Mouse (Mus musculus): ENCODE measurements around the gene Krtap5-1. TPM values are rescaled to one million over a fixed set of nuclear protein-coding genes. Genes with fewer than 3 reads are reported as not detected.
A peak's percentile ranks its signal among the peaks of the same experiment; 100 is the strongest.
"Not testable (repeated sequence)": the region's sequence is repeated elsewhere in the genome, so short reads cannot be mapped to it uniquely, and the experiment has no call there.

Gene Krtap5-1
- polyA plus RNA-seq, 1 experiment from 2014 or later, result not detected

- not testable (repeated sequence) for H3K9ac ChIP-seq (ENCODE audit: low read depth, low read length); H3K27me3 ChIP-seq (ENCODE audit: insufficient read depth, low read length)
Measured at GRCm38 (mm10) chr7:142279291-142279690, 17.6 kb downstream of the Krtap5-1 start.

GRCm38 (mm10) chr7:142278183-142278582 is 18.7 kb downstream of the Krtap5-1 start:
- H3K9ac ChIP-seq (ENCODE audit: low read depth, low read length); H3K36me3 ChIP-seq (ENCODE audit: insufficient read depth, low read length); H3K4me2 ChIP-seq (ENCODE audit: low read length); H3K4me3 ChIP-seq (replicated peaks; ENCODE audit: low read depth, low read length); H3K27ac ChIP-seq; ATAC-seq (replicated peaks; ENCODE audit: low FRiP score, low read depth); H3K9me3 ChIP-seq (replicated peaks; ENCODE audit: low read length); H3K4me1 ChIP-seq (replicated peaks; ENCODE audit: insufficient read depth, low read length); H3K27me3 ChIP-seq (ENCODE audit: insufficient read depth, low read length): not testable (repeated sequence)
- peak; percentile 66 for DNase-seq (ENCODE audit: low spot score)
- WGBS, result 2% methylated on average over 3 of the region's 3 CpGs
- peak; percentile 70 for TF ChIP-seq CTCF (IDR thresholded peaks at IDR 0.05; ENCODE audit: low read depth)

More at GRCm38 (mm10) chr7:142279291-142279690, 17.6 kb downstream of the Krtap5-1 start:
- not testable (repeated sequence) for H3K36me3 ChIP-seq (ENCODE audit: insufficient read depth, low read length); H3K4me2 ChIP-seq (ENCODE audit: low read length); H3K4me3 ChIP-seq (replicated peaks; ENCODE audit: low read depth, low read length); DNase-seq (ENCODE audit: low spot score); ATAC-seq (replicated peaks; ENCODE audit: low FRiP score, low read depth); H3K27ac ChIP-seq; H3K9me3 ChIP-seq (replicated peaks; ENCODE audit: low read length); H3K4me1 ChIP-seq (replicated peaks; ENCODE audit: insufficient read depth, low read length)
- WGBS, result 83% methylated on average over 1 of the region's 1 CpGs
- TF ChIP-seq CTCF (IDR thresholded peaks at IDR 0.05; ENCODE audit: low read depth), result peak; percentile 46; the same call in 1 of the 2 replicates

DNA sequence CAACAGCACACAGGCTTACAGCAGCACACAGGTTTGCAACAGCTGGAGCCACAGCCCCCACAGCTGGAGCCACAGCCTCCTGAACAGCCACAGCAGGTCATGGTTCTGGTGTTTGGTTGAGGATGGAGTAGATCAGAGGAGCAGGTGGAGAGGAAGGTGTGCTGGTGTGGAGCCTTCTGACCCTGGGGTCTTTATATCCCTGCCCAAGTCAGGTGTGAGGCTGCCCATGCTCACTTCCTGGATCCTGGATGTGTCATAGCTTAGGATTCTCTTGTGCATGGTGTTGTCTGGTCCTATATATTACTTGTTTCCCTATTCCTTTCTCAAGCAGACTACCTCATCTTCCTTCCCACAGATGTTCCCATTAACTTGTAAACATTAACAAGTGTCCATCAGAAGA is 22.7 kb downstream of the Krtap5-1 start, which contains the start of gene Gm4559:
Gm4559 (minus strand) TSS at position 101 of the 400 bp plus-strand sequence.
- not testable (repeated sequence) for H3K27ac ChIP-seq; H3K9me3 ChIP-seq (replicated peaks; ENCODE audit: low read length); H3K4me3 ChIP-seq (replicated peaks; ENCODE audit: low read depth, low read length); DNase-seq (ENCODE audit: low spot score); H3K9ac ChIP-seq (ENCODE audit: low read depth, low read length); H3K36me3 ChIP-seq (ENCODE audit: insufficient read depth, low read length); H3K27me3 ChIP-seq (ENCODE audit: insufficient read depth, low read length); H3K4me2 ChIP-seq (ENCODE audit: low read length); H3K4me1 ChIP-seq (replicated peaks; ENCODE audit: insufficient read depth, low read length); ATAC-seq (replicated peaks; ENCODE audit: low FRiP score, low read depth)

- ATAC-seq (replicated peaks; ENCODE audit: low FRiP score, low read depth); H3K4me3 ChIP-seq (replicated peaks; ENCODE audit: low read depth, low read length); H3K27me3 ChIP-seq (ENCODE audit: insufficient read depth, low read length); H3K36me3 ChIP-seq (ENCODE audit: insufficient read depth, low read length); H3K27ac ChIP-seq; H3K4me2 ChIP-seq (ENCODE audit: low read length); H3K4me1 ChIP-seq (replicated peaks; ENCODE audit: insufficient read depth, low read length); H3K9me3 ChIP-seq (replicated peaks; ENCODE audit: low read length); DNase-seq (ENCODE audit: low spot score); H3K9ac ChIP-seq (ENCODE audit: low read depth, low read length): not testable (repeated sequence)
- WGBS, result 60% methylated on average over 1 of the region's 1 CpGs
Measured at GRCm38 (mm10) chr7:142258254-142258653, 38.7 kb downstream of the Krtap5-1 start, which contains the start of gene Gm2431. TSS of gene Gm2431 (minus strand) at chr7:142258354.

GRCm38 (mm10) chr7:142255517-142255916 is 41.4 kb downstream of the Krtap5-1 start:
- Histone ChIP-seq H3K36me3 (ENCODE audit: insufficient read depth, low read length) (no peaks in the 10 kb centered on the region), H3K27me3 (ENCODE audit: insufficient read depth, low read length) (no peaks in the 10 kb centered on the region), H3K27ac (no peak overlapping the region), H3K9me3 (replicated peaks; ENCODE audit: low read length) (no peaks in the 10 kb centered on the region), H3K4me3 (replicated peaks; ENCODE audit: low read depth, low read length) (no peak overlapping the region), H3K9ac (ENCODE audit: low read depth, low read length) (no peak overlapping the region), H3K4me1 (replicated peaks; ENCODE audit: insufficient read depth, low read length) (no peaks in the 10 kb centered on the region), H3K4me2 (ENCODE audit: low read length) (no peak overlapping the region)
- DNase-seq (ENCODE audit: low spot score) (peak; percentile 78), ATAC-seq (replicated peaks; ENCODE audit: low FRiP score, low read depth) (no peak)
- WGBS, result 0% methylated on average over 2 of the region's 2 CpGs
- peak; percentile 75 for TF ChIP-seq CTCF (IDR thresholded peaks at IDR 0.05; ENCODE audit: low read depth)

- ATAC-seq (replicated peaks; ENCODE audit: low FRiP score, low read depth) (no peak), DNase-seq (ENCODE audit: low spot score) (peak; percentile 80)
- Histone ChIP-seq H3K27me3 (ENCODE audit: insufficient read depth, low read length) (no peaks in the 10 kb centered on the region), H3K27ac (no peak overlapping the region), H3K9me3 (replicated peaks; ENCODE audit: low read length) (no peaks in the 10 kb centered on the region), H3K4me3 (replicated peaks; ENCODE audit: low read depth, low read length) (no peak overlapping the region), H3K36me3 (ENCODE audit: insufficient read depth, low read length) (no peaks in the 10 kb centered on the region), H3K4me2 (ENCODE audit: low read length) (no peak overlapping the region), H3K9ac (ENCODE audit: low read depth, low read length) (no peak overlapping the region), H3K4me1 (replicated peaks; ENCODE audit: insufficient read depth, low read length) (no peaks in the 10 kb centered on the region)
- 0% methylated on average over 1 of the region's 1 CpGs for WGBS
- TF ChIP-seq CTCF (IDR thresholded peaks at IDR 0.05; ENCODE audit: low read depth), result peak; percentile 78
Measured at GRCm38 (mm10) chr7:142249824-142250223, 47.1 kb downstream of the Krtap5-1 start.

Other genes starting within 250 kb of the Krtap5-1 start
- 62.8 and 64.3 TPM in 2 replicates for gene Mob2, start 236.1 kb downstream of the Krtap5-1 start, polyA plus RNA-seq (2015; fragmentation: Nextera tagmentation; extraction: Ambion mirVana)
- gene Dusp8, start 201.3 kb downstream of the Krtap5-1 start, polyA plus RNA-seq (2015; fragmentation: Nextera tagmentation; extraction: Ambion mirVana), result 2.3 and 2.5 TPM in 2 replicates
- not detected in 2 replicates for gene Gm45618, start 176.4 kb downstream of the Krtap5-1 start, polyA plus RNA-seq (2015; fragmentation: Nextera tagmentation; extraction: Ambion mirVana)
- not detected in 2 replicates for gene Gm39115, start 161.1 kb downstream of the Krtap5-1 start, polyA plus RNA-seq (2015; fragmentation: Nextera tagmentation; extraction: Ambion mirVana)
- not detected in 2 replicates for gene Gm45337, start 152.5 kb downstream of the Krtap5-1 start, polyA plus RNA-seq (2015; fragmentation: Nextera tagmentation; extraction: Ambion mirVana)
- gene Gm29735, start 140.0 kb downstream of the Krtap5-1 start, polyA plus RNA-seq (2015; fragmentation: Nextera tagmentation; extraction: Ambion mirVana), result not detected in 2 replicates
- not detected in 2 replicates for gene Gm4553, start 131.4 kb downstream of the Krtap5-1 start, polyA plus RNA-seq (2015; fragmentation: Nextera tagmentation; extraction: Ambion mirVana)
- not detected in 2 replicates for gene Krtap5-2, start 121.1 kb downstream of the Krtap5-1 start, polyA plus RNA-seq (2015; fragmentation: Nextera tagmentation; extraction: Ambion mirVana)
- gene Gm10153, start 106.7 kb downstream of the Krtap5-1 start, polyA plus RNA-seq (2015; fragmentation: Nextera tagmentation; extraction: Ambion mirVana), result not detected in 2 replicates
- gene Krtap5-3, start 95.8 kb downstream of the Krtap5-1 start, polyA plus RNA-seq (2015; fragmentation: Nextera tagmentation; extraction: Ambion mirVana), result not detected in 2 replicates
- not detected in 2 replicates for gene Gm7579, start 85.3 kb downstream of the Krtap5-1 start, polyA plus RNA-seq (2015; fragmentation: Nextera tagmentation; extraction: Ambion mirVana)
- gene Krtap5-5, start 67.1 kb downstream of the Krtap5-1 start, polyA plus RNA-seq (2015; fragmentation: Nextera tagmentation; extraction: Ambion mirVana), result not detected in 2 replicates
- gene Gm40460, start 56.0 kb downstream of the Krtap5-1 start, polyA plus RNA-seq (2015; fragmentation: Nextera tagmentation; extraction: Ambion mirVana), result not detected in 2 replicates
- gene Gm2431, start 38.8 kb downstream of the Krtap5-1 start, polyA plus RNA-seq (2015; fragmentation: Nextera tagmentation; extraction: Ambion mirVana), result not detected in 2 replicates
- gene Gm4559, start 22.8 kb downstream of the Krtap5-1 start, polyA plus RNA-seq (2015; fragmentation: Nextera tagmentation; extraction: Ambion mirVana), result not detected in 2 replicates
- gene Krtap5-4, start 6.4 kb upstream of the Krtap5-1 start, polyA plus RNA-seq (2015; fragmentation: Nextera tagmentation; extraction: Ambion mirVana), result not detected in 2 replicates
- gene Ifitm10, start 76.6 kb upstream of the Krtap5-1 start, polyA plus RNA-seq (2015; fragmentation: Nextera tagmentation; extraction: Ambion mirVana), result 3.6 and 3.9 TPM in 2 replicates
- not detected in 2 replicates for gene Gm49369, start 85.5 kb upstream of the Krtap5-1 start, polyA plus RNA-seq (2015; fragmentation: Nextera tagmentation; extraction: Ambion mirVana)
- 575 and 586 TPM in 2 replicates for gene Ctsd, start 90.9 kb upstream of the Krtap5-1 start, polyA plus RNA-seq (2015; fragmentation: Nextera tagmentation; extraction: Ambion mirVana)
- gene Syt8, start 137.7 kb upstream of the Krtap5-1 start, polyA plus RNA-seq (2015; fragmentation: Nextera tagmentation; extraction: Ambion mirVana), result 2.5 and 4.8 TPM in 2 replicates
- gene Tnni2, start 144.7 kb upstream of the Krtap5-1 start, polyA plus RNA-seq (2015; fragmentation: Nextera tagmentation; extraction: Ambion mirVana), result 2.2 and 3.0 TPM in 2 replicates
- 161 and 165 TPM in 2 replicates for gene Lsp1, start 163.7 kb upstream of the Krtap5-1 start, polyA plus RNA-seq (2015; fragmentation: Nextera tagmentation; extraction: Ambion mirVana)
- gene Tnnt3, start 201.7 kb upstream of the Krtap5-1 start, polyA plus RNA-seq (2015; fragmentation: Nextera tagmentation; extraction: Ambion mirVana), result 3.4 TPM in 2 replicates
- gene Mrpl23, start 235.6 kb upstream of the Krtap5-1 start, polyA plus RNA-seq (2015; fragmentation: Nextera tagmentation; extraction: Ambion mirVana), result 21.3 and 22.6 TPM in 2 replicates

Data from kidney, postnatal 0 days (tissue).